Mouse (Mus musculus) gonadal fat pad, adult 2 months (tissue): ENCODE data around the gene Gm21170. TPM values are rescaled to one million over a fixed set of nuclear protein-coding genes. Genes with fewer than 3 reads are reported as not detected.
"Not testable (repeated sequence)": the region's sequence is repeated elsewhere in the genome, so short reads cannot be mapped to it uniquely, and the experiment has no call there.

ENCODE experiments used
- DNase-seq: peaks from one replicate; pipeline ENCODE4 v3.0.0-alpha.2; 2012; ENCODE audit warnings: low read depth
- polyA plus RNA-seq: library from polyadenylated mRNA; depleted of rRNA; stranded (reverse); fragments of >200 nt; gene quantifications from 2 replicates; pipeline ENCODE4 v1.2.3, GENCODE M21; 2012; rRNA removed

Gm21170 gene
- not detected in 2 replicates for polyA plus RNA-seq

DNA sequence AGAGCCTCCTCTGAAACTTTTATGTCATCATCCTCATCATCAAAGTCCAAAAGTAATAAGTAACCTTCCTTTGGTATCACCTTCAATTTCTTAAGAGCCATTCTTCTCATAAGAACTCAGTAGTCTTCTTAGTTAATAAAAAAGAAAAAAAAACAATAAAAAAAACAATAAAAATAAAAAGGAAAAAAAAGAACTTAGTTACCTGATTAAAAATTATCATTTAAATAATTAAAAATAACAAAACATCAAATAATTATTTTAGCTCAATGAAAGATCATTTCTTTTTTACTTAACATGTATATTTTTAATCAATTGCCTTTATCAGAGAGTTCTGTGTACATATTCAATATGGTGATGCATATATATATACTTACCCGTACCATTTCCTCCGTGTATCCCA lies at the start of gene Gm21170:
Gm21170 (minus strand) TSS at position 101 of the 400 bp plus-strand sequence.
- DNase-seq = not testable (repeated sequence)

Other genes starting within 250 kb of the Gm21170 start
- gene Gm21256, start 240.1 kb downstream of the Gm21170 start, polyA plus RNA-seq = not detected in 2 replicates